Mouse (Mus musculus) erythroblast, embryonic 14.5 days (primary cell): ENCODE results near the gene Gm14597. TPM values are rescaled to one million over a fixed set of nuclear protein-coding genes. Genes with fewer than 3 reads are reported as not detected.
"Not testable (repeated sequence)": the region's sequence is repeated elsewhere in the genome, so short reads cannot be mapped to it uniquely, and the experiment has no call there.

Source experiments
- H3K27me3 ChIP-seq: 2 replicates; pipeline ENCODE4 v1.6.1; 2012; ENCODE audit warnings: inconsistent platforms; ENCODE audit not compliant: control insufficient read depth
- H3K36me3 ChIP-seq: 2 replicates; pipeline ENCODE4 v1.6.1; 2012; ENCODE audit warnings: mild to moderate bottlenecking, inconsistent platforms; ENCODE audit not compliant: control insufficient read depth
- H3K4me1 ChIP-seq: 2 replicates; pipeline ENCODE4 v1.6.1; 2012; ENCODE audit warnings: inconsistent platforms; ENCODE audit not compliant: control insufficient read depth
- H3K4me3 ChIP-seq: replicated peaks from 2 replicates; pipeline ENCODE3; 2012; ENCODE audit warnings: moderate library complexity, mild to moderate bottlenecking, inconsistent platforms
- H3K9me3 ChIP-seq: 2 replicates; pipeline ENCODE4 v1.6.1; 2012; ENCODE audit warnings: low read length, inconsistent platforms, mixed read lengths; ENCODE audit not compliant: control insufficient read depth
- GATA1 ChIP-seq: IDR thresholded peaks from 2 replicates; pipeline ENCODE4 v1.6.1; 2012; ENCODE audit warnings: low read length, inconsistent platforms, mixed read lengths
- TAL1 ChIP-seq: IDR thresholded peaks from 3 replicates; pipeline ENCODE4 v1.6.1; 2012; ENCODE audit warnings: low read length, inconsistent platforms, mixed read lengths
- polyA plus RNA-seq: library from polyadenylated mRNA; stranded (reverse); fragments of >175 nt; gene quantifications from 2 replicates; pipeline ENCODE4 v1.2.3, GENCODE M21; 2012

Gm14597 gene
- polyA plus RNA-seq, 1 experiment = not detected

DNA sequence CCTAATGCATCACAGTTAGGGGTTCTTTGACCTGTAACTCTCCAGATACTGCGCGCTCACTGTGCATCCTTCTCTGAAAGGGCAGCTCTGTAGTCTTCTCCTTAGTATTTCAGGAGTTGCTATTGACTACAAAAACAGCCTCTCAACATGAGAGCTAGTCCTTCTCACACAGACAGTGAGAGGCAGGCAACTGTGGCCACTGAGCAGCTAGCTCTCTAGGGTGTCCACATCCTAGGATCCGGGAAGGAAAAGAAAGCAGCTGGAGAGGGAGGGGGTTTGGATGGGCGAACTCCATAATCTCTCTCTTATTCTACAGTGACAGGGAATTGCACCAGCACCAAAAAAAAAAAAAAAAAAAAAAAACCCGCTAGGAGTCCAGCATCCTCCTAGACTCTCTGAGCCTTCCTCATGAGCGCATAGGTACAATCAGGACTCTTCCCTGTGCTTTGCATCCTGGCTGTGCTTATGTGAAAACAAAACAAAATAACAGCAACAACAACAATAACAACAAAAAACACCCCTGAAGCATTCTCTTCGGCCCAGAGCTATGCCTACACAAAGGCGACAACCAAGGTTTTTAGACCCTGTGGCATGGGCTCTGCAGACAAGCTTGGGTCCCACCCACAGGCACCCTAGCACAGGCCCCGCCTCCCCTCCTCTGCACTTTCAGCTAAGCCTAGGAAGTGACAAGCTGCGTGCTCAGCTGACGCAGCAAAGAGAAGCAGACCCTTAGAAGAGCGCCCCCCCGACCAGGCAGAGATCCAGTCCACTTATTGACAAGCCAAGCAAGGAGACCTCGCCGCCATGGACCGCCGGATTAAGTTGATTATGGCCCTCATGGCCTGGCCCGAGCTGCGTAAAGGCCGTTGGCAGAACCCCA is 1.3 kb downstream of the Gm14597 start, which contains the start of gene Rtl8c:
TSS of gene Rtl8c (plus strand) at position 791 of the 880 bp plus-strand sequence.
- TF ChIP-seq TAL1 (no peak), GATA1 (no peak)
- Histone ChIP-seq H3K4me1 (no peaks in the 10 kb centered on the region), H3K9me3 (no peaks in the 10 kb centered on the region), H3K36me3 (no peaks in the 10 kb centered on the region), H3K27me3 (no peaks in the 10 kb centered on the region), H3K4me3 (no peak within 1 kb of the TSS)

DNA sequence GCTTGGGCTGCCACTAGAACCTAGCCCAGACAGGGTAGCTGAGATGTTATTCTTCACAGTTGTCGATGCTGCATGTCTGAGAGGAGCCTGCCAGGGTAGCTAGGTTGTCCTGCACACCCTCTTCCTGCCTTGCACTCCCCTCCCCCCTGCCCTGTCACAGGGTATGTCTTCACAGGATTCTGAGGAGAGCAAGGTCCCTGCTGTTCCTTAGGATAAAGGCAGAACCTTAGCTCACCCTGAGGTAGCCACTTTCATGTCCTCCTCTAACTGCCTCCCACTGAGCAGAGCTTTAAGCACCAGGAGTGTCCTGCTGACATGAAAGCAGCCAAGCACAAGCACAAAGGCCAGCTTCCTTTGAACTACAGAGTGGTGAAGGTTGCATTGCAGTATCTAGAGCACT is 2.6 kb downstream of the Gm14597 start:
- not testable (repeated sequence) for H3K4me3 ChIP-seq, H3K36me3 ChIP-seq, H3K9me3 ChIP-seq, H3K4me1 ChIP-seq, H3K27me3 ChIP-seq

DNA sequence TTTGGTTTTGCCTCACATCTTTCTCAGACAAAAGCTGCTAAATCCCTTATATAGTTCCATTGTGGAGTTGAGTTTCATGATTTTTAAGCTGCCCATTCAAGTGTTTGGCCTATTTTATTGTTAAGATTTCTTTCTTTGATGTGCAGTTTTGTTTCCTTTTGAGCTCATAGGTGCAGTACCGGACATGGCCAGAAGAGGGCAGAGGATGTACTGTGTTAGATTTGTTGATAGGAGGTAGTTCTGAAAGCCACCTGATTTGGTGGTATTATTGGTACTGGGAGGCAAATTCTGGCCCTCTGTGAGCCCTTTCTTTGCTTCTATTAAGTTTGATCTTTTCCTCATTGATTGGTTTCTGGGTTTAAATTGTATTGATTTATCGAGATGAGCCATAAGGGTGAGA is 8.8 kb downstream of the Gm14597 start:
- H3K27me3 ChIP-seq, H3K9me3 ChIP-seq, H3K4me3 ChIP-seq, H3K4me1 ChIP-seq, H3K36me3 ChIP-seq: not testable (repeated sequence)

DNA sequence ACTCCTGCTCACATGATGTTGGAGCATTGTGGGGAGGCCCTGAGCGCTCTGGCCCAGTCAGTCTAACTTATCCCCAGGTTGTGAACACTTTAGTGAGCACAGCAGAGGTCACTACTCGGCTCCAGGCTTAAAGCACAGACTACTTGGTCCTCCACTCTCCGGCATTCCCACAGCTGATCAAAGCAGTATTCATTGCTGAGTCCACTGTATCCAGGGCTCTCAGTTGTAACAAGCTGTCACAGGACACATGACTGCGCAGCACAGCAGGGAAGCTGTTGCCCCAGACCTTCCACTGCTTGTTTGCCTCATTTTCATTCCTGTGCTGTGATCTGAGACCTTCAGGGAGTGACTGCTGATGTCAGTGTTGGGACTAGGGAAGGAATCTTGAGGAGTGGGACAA is 25.4 kb downstream of the Gm14597 start:
- not testable (repeated sequence) for H3K9me3 ChIP-seq, H3K36me3 ChIP-seq, H3K4me1 ChIP-seq, H3K4me3 ChIP-seq, H3K27me3 ChIP-seq

DNA sequence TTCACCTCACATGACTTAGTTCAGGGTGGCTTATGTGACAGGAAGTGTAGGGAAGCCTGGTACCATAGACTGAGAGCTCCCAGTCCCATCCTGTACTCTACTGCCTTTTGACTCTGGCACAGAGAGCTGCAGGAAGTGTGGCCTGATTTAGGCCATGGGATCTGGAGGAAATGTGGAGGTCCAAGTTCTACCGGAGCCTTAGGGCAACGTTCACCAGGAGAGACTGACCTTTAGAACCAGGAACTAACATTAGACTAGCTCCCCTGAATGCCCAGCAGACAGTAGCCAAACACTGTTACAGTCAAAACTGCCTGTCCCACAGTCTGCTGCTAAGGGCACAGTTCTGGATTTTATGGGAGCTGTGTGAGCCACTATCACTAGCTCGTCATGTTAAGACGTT is 27.4 kb downstream of the Gm14597 start:
- not testable (repeated sequence) for H3K9me3 ChIP-seq, H3K36me3 ChIP-seq, H3K4me3 ChIP-seq, H3K27me3 ChIP-seq, H3K4me1 ChIP-seq

DNA sequence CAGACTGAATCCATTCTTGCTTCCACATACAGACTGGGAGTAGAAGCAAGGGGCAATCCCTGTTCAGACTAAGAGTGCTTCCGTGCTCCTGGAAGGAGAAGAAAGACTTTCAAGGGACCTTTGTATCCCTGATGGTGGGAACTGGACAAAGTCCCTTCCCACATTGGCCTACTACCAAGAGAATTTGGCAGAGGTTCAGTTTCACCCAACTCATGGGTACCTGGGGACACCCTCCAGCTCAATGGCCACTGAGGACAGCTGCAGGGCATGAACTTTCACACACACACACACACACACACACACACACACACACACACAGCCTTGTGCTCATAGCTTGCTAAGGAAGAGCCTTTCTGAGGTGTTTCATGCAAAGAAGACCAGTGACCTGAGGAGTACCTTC is 29.5 kb downstream of the Gm14597 start:
- H3K4me1 ChIP-seq = no peaks in the 10 kb centered on the region
- H3K36me3 ChIP-seq = no peaks in the 10 kb centered on the region
- H3K27me3 ChIP-seq = no peaks in the 10 kb centered on the region
- H3K9me3 ChIP-seq = no peaks in the 10 kb centered on the region
- no peak overlapping the region for H3K4me3 ChIP-seq
- TF ChIP-seq GATA1 (no peak), TAL1 (no peak)

Other genes with a start within 250 kb of the Gm14597 start
- gene Mospd1, start 238.5 kb downstream of the Gm14597 start, polyA plus RNA-seq = 0.19 and 0.32 TPM in 2 replicates
- not detected in 2 replicates for gene Etd, start 174.1 kb downstream of the Gm14597 start, polyA plus RNA-seq
- gene Rtl8c, start 947 bp downstream of the Gm14597 start, polyA plus RNA-seq = not detected in 2 replicates
- 0.17 and 0.52 TPM in 2 replicates for gene Rtl8a, start 34.7 kb upstream of the Gm14597 start, polyA plus RNA-seq
- gene Rtl8b, start 61.4 kb upstream of the Gm14597 start, polyA plus RNA-seq = 0.20 and 0.47 TPM in 2 replicates
- gene 4930502E18Rik, start 115.8 kb upstream of the Gm14597 start, polyA plus RNA-seq = not detected in 2 replicates
- gene 1700013H16Rik, start 148.9 kb upstream of the Gm14597 start, polyA plus RNA-seq = not detected in 2 replicates
- gene Zfp36l3, start 167.4 kb upstream of the Gm14597 start, polyA plus RNA-seq = not detected in 2 replicates
- gene Xlr, start 188.7 kb upstream of the Gm14597 start, polyA plus RNA-seq = not detected in 2 replicates